Comparison of ENCODE assay signal across 12 mouse cellular contexts in the genomic region with DNA sequence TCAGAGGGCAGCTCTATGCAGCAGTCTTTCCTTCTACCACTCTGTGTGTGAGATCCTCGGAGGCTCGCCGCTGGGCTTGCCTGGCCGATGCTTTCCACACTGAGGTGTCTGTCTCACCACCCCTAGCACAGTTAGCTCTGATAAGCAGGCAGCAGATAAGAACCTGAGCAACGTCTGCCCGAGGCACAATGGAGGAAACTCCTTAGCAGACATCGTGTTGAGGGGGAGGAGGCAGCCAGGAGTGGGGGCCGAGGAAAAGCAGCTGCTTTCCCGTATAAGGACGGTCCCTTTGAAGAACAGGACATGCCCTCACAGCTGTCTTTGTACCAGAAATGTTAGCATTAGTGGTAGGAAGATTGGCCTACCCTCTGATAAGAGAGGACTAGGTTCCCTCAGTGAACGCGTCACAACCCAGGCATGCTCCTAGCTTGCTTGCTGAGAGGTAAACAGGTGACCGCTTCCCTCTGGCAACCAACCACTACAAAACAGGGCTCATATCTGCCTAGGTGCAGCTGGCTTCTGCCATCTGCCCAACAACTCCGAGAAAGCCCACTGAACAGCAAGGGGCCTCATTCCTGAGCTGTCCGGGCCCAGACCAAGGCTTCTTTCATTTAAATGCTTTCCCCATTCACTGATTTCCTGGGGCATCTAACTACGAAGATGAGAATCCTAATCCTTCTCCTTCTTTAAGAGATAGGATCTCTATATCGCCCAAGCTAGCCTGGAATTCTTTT. TPM values are rescaled to one million over a fixed set of nuclear protein-coding genes. Genes with fewer than 3 reads are reported as not detected.
A peak's percentile ranks its signal among the peaks of the same experiment; 100 is the strongest.
DNase-seq lines count a peak whose midpoint lies in the region; ATAC-seq and TF ChIP-seq lines count a peak whose summit lies in the region.
"Had no signal": no experiment of that assay in that cellular context is flagged by ENCODE, and none has a peak within 500 bp of the region (broad histone marks: within the 10 kb centered on the region; RNA-seq: fewer than 3 reads in every experiment).

No protein-coding gene starts in this region.

- intact Hi-C loops in gastrocnemius, postnatal 14 days (cut with DNase I; ENCODE audit: low total_unique reads), result no loop called here

- peak overlapping the region; percentile 57 for H3K4me2 ChIP-seq in heart, embryonic 12.5 days
- H3K4me2 ChIP-seq in neural tube, embryonic 11.5 days (ENCODE audit: low read depth), result 0 out of 2 replicates have a peak overlapping the region, but pooled peaks have one; percentile 5
- H3K4me2 ChIP-seq in neural tube, embryonic 15.5 days, result no peak overlapping the region
- H3K4me2 ChIP-seq in liver, embryonic 14.5 days (ENCODE audit: low read depth), result peak overlapping the region; percentile 68

- H3K27me3 ChIP-seq in heart, embryonic 12.5 days (replicated peaks), result peaks cover 17% of the 10 kb centered on the region; the same call in 1 of the 2 replicates
- H3K27me3 ChIP-seq in neural tube, embryonic 11.5 days (ENCODE audit: control insufficient read depth, insufficient read depth, low read length), result no peaks in the 10 kb centered on the region
- no peaks in the 10 kb centered on the region for H3K27me3 ChIP-seq in neural tube, embryonic 15.5 days (replicated peaks)
- no peaks in the 10 kb centered on the region for H3K27me3 ChIP-seq in liver, embryonic 14.5 days (ENCODE audit: control insufficient read depth, insufficient read depth, low read length)
- H3K27me3 ChIP-seq: CH12.LX had no signal

- no peak overlapping the region for H3K27ac ChIP-seq in heart, embryonic 12.5 days (ENCODE audit: poor library complexity, severe bottlenecking)
- no peak overlapping the region for H3K27ac ChIP-seq in neural tube, embryonic 11.5 days (ENCODE audit: low read depth, low read length)
- H3K27ac ChIP-seq in neural tube, embryonic 15.5 days (replicated peaks), result no peak overlapping the region
- H3K27ac ChIP-seq in liver, embryonic 14.5 days, result peak overlapping the region; percentile 55

- ATAC-seq in heart, embryonic 12.5 days (ENCODE audit: insufficient number of reproducible peaks, low FRiP score), result peak; percentile 7; the same call in 1 of the 2 replicates
- ATAC-seq in neural tube, embryonic 11.5 days (ENCODE audit: insufficient read depth, low FRiP score, low TSS enrichment), result no peak
- ATAC-seq in neural tube, embryonic 15.5 days (ENCODE audit: low FRiP score), result no peak
- peak; percentile 42 for ATAC-seq in liver, embryonic 14.5 days (ENCODE audit: insufficient read depth)

- WGBS in heart, embryonic 12.5 days, result 11% methylated on average over 17 of the region's 17 CpGs
- WGBS in neural tube, embryonic 11.5 days, result 64% methylated on average over 17 of the region's 17 CpGs
- 61% methylated on average over 17 of the region's 17 CpGs for WGBS in neural tube, embryonic 15.5 days
- WGBS in liver, embryonic 14.5 days (ENCODE audit: insufficient replicate concordance), result 13% methylated on average over 17 of the region's 17 CpGs

- H3K9me3 ChIP-seq in heart, embryonic 12.5 days (replicated peaks), result no peaks in the 10 kb centered on the region
- no peaks in the 10 kb centered on the region for H3K9me3 ChIP-seq in neural tube, embryonic 11.5 days (ENCODE audit: control insufficient read depth, low read length)
- no peaks in the 10 kb centered on the region for H3K9me3 ChIP-seq in neural tube, embryonic 15.5 days (replicated peaks)
- no peaks in the 10 kb centered on the region for H3K9me3 ChIP-seq in liver, embryonic 14.5 days (ENCODE audit: control insufficient read depth, low read length)

- peak; percentile 45; the same call in 1 of the 2 replicates for TF ChIP-seq EP300 in liver, embryonic 14.5 days (IDR thresholded peaks at IDR 0.05; ENCODE audit: low read depth)

- TF ChIP-seq CTCF in liver, embryonic 14.5 days (IDR thresholded peaks at IDR 0.05; ENCODE audit: low read depth), result no peak

- peak overlapping the region; percentile 58 for H3K9ac ChIP-seq in heart, embryonic 12.5 days
- no peak overlapping the region for H3K9ac ChIP-seq in neural tube, embryonic 11.5 days (ENCODE audit: low read length)
- H3K9ac ChIP-seq in neural tube, embryonic 15.5 days (replicated peaks), result no peak overlapping the region
- H3K9ac ChIP-seq in liver, embryonic 14.5 days (replicated peaks), result peak overlapping the region; percentile 49

- DNase-seq in heart, adult 8-10 months (ENCODE audit: low spot score), result no peak
- DNase-seq in neural tube, embryonic 11.5 days (ENCODE audit: low spot score), result no peak
- DNase-seq in liver, embryonic 14.5 days (ENCODE audit: low read depth in 3 of 3, low spot score in 3 of 3), result peak in 1 of 3 experiments; percentile 38
- DNase-seq in yolk sac, embryonic 10.5 days (ENCODE audit: low spot score), result peak; percentile 54
- no peak for DNase-seq in gastrocnemius, postnatal 14 days
- DNase-seq in layer of hippocampus, adult 11-12 months (ENCODE audit: low spot score), result no peak
- DNase-seq: thymus, adult 2 months had no signal

- H3K4me3 ChIP-seq in heart, embryonic 12.5 days, result peak overlapping the region; percentile 18
- H3K4me3 ChIP-seq in neural tube, embryonic 11.5 days (ENCODE audit: low read depth, low read length), result no peak overlapping the region
- H3K4me3 ChIP-seq in neural tube, embryonic 15.5 days (replicated peaks), result no peak overlapping the region
- peak overlapping the region in 1 of 2 experiments; percentile 2; a peak in 2 of 4 replicates for H3K4me3 ChIP-seq in liver, embryonic 14.5 days (ENCODE audit: insufficient read depth in 1 of 2, low read depth in 2 of 2, low read length in 2 of 2)

- no peaks in the 10 kb centered on the region for H3K36me3 ChIP-seq in heart, embryonic 12.5 days
- no peaks in the 10 kb centered on the region for H3K36me3 ChIP-seq in neural tube, embryonic 11.5 days (ENCODE audit: control insufficient read depth, insufficient read depth, low read length)
- no peaks in the 10 kb centered on the region for H3K36me3 ChIP-seq in neural tube, embryonic 15.5 days
- H3K36me3 ChIP-seq in liver, embryonic 14.5 days (replicated peaks; ENCODE audit: control insufficient read depth, insufficient read depth, low read depth), result no peaks in the 10 kb centered on the region

- peaks cover 17% of the 10 kb centered on the region for H3K4me1 ChIP-seq in heart, embryonic 12.5 days (replicated peaks)
- peaks cover 1% of the 10 kb centered on the region; the same call in 1 of the 2 replicates for H3K4me1 ChIP-seq in neural tube, embryonic 11.5 days (ENCODE audit: control insufficient read depth, insufficient read depth, low read length)
- peaks cover 19% of the 10 kb centered on the region for H3K4me1 ChIP-seq in neural tube, embryonic 15.5 days
- peaks cover 18 to 38% of the 10 kb centered on the region in 2 experiments for H3K4me1 ChIP-seq in liver, embryonic 14.5 days (replicated peaks; ENCODE audit: control insufficient read depth in 2 of 2, insufficient read depth in 2 of 2, low read length in 1 of 2)

RNA-seq across cellular contexts. Expression of gene Tbcc, which starts 4.4 kb away (rescaled TPM):
- 52.4 and 55.1 TPM in 2 replicates for polyA plus RNA-seq in heart, embryonic 12.5 days (2016; fragmentation: Nextera tagmentation; extraction: Ambion mirVana)
- 10 to 100 TPM; 15.4 to 18.6 (median 17.3) TPM for total RNA-seq in heart, adult 8-10 months (2022)
- polyA plus RNA-seq in neural tube, embryonic 11.5 days (2014; fragmentation: Nextera tagmentation; extraction: Ambion mirVana), result 74.8 and 79.0 TPM in 2 replicates
- polyA plus RNA-seq in neural tube, embryonic 15.5 days (2015; fragmentation: Nextera tagmentation; extraction: Ambion mirVana), result 55.9 and 62.5 TPM in 2 replicates
- 9.3 and 9.4 TPM in 2 replicates for polyA plus RNA-seq in liver, embryonic 14.5 days (2012; rRNA removed)
- polyA plus RNA-seq in liver, embryonic 14.5 days (2014; fragmentation: Nextera tagmentation; extraction: Ambion mirVana), result 21.8 and 23.1 TPM in 2 replicates
- 10 to 100 TPM; 12.9 to 14.5 TPM for total RNA-seq in gastrocnemius, postnatal 14 days (2021)

RNA-seq across cellular contexts. Expression of gene Prph2, which starts 24.2 kb away (rescaled TPM):
- not detected in 2 replicates for polyA plus RNA-seq in heart, embryonic 12.5 days (2016; fragmentation: Nextera tagmentation; extraction: Ambion mirVana)
- total RNA-seq in heart, adult 8-10 months (2022), result not detected
- not detected in 2 replicates for polyA plus RNA-seq in neural tube, embryonic 11.5 days (2014; fragmentation: Nextera tagmentation; extraction: Ambion mirVana)
- not detected in 2 replicates for polyA plus RNA-seq in neural tube, embryonic 15.5 days (2015; fragmentation: Nextera tagmentation; extraction: Ambion mirVana)
- polyA plus RNA-seq in liver, embryonic 14.5 days (2012; rRNA removed), result not detected in 2 replicates
- not detected in 2 replicates for polyA plus RNA-seq in liver, embryonic 14.5 days (2014; fragmentation: Nextera tagmentation; extraction: Ambion mirVana)
- not detected for total RNA-seq in gastrocnemius, postnatal 14 days (2021)
- total RNA-seq: CH12.LX; hematopoietic stem cell, adult 5-6 weeks; layer of hippocampus, postnatal 14 days had no signal

RNA-seq across cellular contexts. Expression of gene Bicral, which starts 27.8 kb away (rescaled TPM):
- polyA plus RNA-seq in heart, embryonic 12.5 days (2016; fragmentation: Nextera tagmentation; extraction: Ambion mirVana), result 4.0 and 5.7 TPM in 2 replicates
- total RNA-seq in heart, adult 8-10 months (2022), result 10 to 100 TPM; 12.8 to 15.3 (median 14.4) TPM
- polyA plus RNA-seq in neural tube, embryonic 11.5 days (2014; fragmentation: Nextera tagmentation; extraction: Ambion mirVana), result 6.7 and 8.4 TPM in 2 replicates
- polyA plus RNA-seq in neural tube, embryonic 15.5 days (2015; fragmentation: Nextera tagmentation; extraction: Ambion mirVana), result 6.6 and 8.3 TPM in 2 replicates
- 2.5 and 3.0 TPM in 2 replicates for polyA plus RNA-seq in liver, embryonic 14.5 days (2012; rRNA removed)
- 3.4 and 3.5 TPM in 2 replicates for polyA plus RNA-seq in liver, embryonic 14.5 days (2014; fragmentation: Nextera tagmentation; extraction: Ambion mirVana)
- total RNA-seq in gastrocnemius, postnatal 14 days (2021), result 10 to 100 TPM in 1 of 2 experiments, 1 to 10 TPM in 1; 9.4 to 10.5 TPM

Comparison
In these comparisons a context has a peak if more than half of its experiments do, and no peak if none do; other contexts are left out.
1. ATAC-seq: peak in heart, embryonic 12.5 days (single experiment) and liver, embryonic 14.5 days (single experiment); none in neural tube, embryonic 11.5 days (single experiment) and neural tube, embryonic 15.5 days (single experiment).
2. H3K9ac ChIP-seq: peak in heart, embryonic 12.5 days (single experiment) and liver, embryonic 14.5 days (single experiment); none in neural tube, embryonic 11.5 days (single experiment) and neural tube, embryonic 15.5 days (single experiment).